Mouse (Mus musculus) heart, embryonic 15.5 days (tissue): ENCODE measurements at regions not wholly inside any gene's neighbourhood (a gene's known extent, or its start where the extent isn't known, plus 50 kb on each side); places are given as distances from the start of the nearest gene placed in this dataset.
A peak's percentile ranks its signal among the peaks of the same experiment; 100 is the strongest.

Source experiments
- ATAC-seq: fragments of 200-750 bp; cut with Nextera tagmentation; replicated peaks from 2 replicates; pipeline ENCODE4 v1.8.0; 2017; ENCODE audit warnings: low read depth, moderate TSS enrichment; ENCODE audit not compliant: insufficient number of reproducible peaks, insufficient read depth, low FRiP score
- H3K27ac ChIP-seq: fragments of 300-500 bp; sonication (generic); 2 replicates; pipeline ENCODE4 v1.5.1; 2015; ENCODE audit warnings: mild to moderate bottlenecking, inconsistent platforms
- H3K27me3 ChIP-seq: fragments of 300-500 bp; sonication (generic); 2 replicates; pipeline ENCODE4 v1.6.1; 2015; ENCODE audit warnings: inconsistent platforms
- H3K36me3 ChIP-seq: fragments of 300-500 bp; sonication (generic); 2 replicates; pipeline ENCODE4 v1.6.1; 2015; ENCODE audit warnings: mild to moderate bottlenecking, inconsistent platforms
- H3K4me1 ChIP-seq: fragments of 300-500 bp; sonication (generic); replicated peaks from 2 replicates; pipeline ENCODE4 v1.6.1; 2015; ENCODE audit warnings: inconsistent platforms
- H3K4me2 ChIP-seq: fragments of 300-500 bp; sonication (generic); 2 replicates; pipeline ENCODE4 v1.6.1; 2015; ENCODE audit warnings: inconsistent platforms, mild to moderate bottlenecking, moderate library complexity
- H3K4me3 ChIP-seq: fragments of 300-500 bp; sonication (generic); 2 replicates; pipeline ENCODE4 v1.5.1; 2015; ENCODE audit warnings: mild to moderate bottlenecking, inconsistent platforms
- H3K9ac ChIP-seq: fragments of 300-500 bp; sonication (generic); 2 replicates; pipeline ENCODE4 v1.6.1; 2015; ENCODE audit warnings: mild to moderate bottlenecking, inconsistent platforms
- H3K9me3 ChIP-seq: fragments of 300-500 bp; sonication (generic); replicated peaks from 2 replicates; pipeline ENCODE4 v1.6.1; 2016; ENCODE audit warnings: inconsistent platforms
- WGBS: fragments of 180-500 bp; shearing (Covaris S2); methylation state at CpG from one replicate; pipeline ENCODE4 v1.1.7; 2015; ENCODE audit warnings: mixed read lengths; 5-methylcytosine and 5-hydroxymethylcytosine counted together

DNA sequence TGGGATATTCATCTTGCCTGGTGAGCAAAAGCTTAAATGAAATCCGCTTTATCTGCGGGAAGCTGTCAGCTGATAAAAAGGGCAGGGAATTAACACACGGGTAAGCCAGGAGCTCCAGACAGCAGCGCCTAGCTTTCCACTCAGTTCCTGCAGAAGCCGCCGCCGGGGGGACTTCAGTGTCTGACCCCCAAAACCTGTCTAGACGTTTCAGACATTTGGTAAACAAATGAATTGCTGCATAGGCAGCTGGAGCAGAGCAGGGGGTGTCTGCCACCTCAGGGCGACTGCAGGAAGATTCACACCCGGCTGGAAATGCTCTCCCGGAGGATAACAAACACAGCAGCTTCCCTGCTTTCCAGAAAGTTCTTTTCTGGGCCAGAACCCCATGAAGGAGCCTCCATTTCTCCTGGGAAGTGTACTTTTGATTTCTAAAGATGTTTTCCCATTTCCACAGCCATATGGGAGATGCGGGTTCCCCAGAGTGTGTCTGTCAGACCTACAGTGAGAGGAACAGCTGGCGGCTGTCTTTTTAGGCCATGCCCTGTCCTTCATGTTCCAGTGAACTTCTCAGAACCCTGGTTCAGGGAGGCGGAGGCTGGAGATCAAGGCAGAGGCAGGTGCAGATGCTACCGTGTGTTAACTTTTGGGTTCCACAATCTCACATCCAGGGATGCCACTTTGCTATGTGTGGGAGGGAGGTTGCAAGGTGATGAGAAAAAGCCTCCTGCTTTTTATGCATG, 58.7 kb upstream of the Pmepa1 start:
- no peak for ATAC-seq

DNA sequence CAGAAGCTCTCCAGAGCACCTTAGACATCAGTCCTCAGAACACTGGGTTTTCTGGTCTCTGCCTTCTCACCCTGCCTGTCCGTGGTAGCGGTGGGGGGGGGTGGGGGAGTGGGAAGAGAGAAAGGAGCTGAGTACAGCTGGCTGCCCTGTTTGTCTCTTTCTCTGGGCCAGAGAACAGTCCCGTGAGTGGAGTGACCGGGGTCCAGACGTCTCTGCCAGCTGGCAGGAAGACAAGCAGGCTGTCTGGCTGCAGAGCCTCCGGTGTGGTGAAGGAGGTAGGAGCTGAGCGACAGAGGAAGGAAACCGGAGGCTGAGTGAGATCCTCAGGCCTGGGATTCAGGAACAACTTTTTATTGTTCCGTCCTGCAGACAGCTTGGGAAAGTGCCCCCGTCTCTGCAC, 59.5 kb upstream of the Pmepa1 start:
- no peaks in the 10 kb centered on the region for H3K36me3 ChIP-seq
- no peak overlapping the region for H3K4me3 ChIP-seq
- WGBS: 2% methylated on average over 10 of the region's 10 CpGs
- no peaks in the 10 kb centered on the region for H3K9me3 ChIP-seq
- peak; percentile 79 for ATAC-seq
- H3K4me1 ChIP-seq: peaks cover 67% of the 10 kb centered on the region
- peak overlapping the region; percentile 43 for H3K4me2 ChIP-seq
- peak overlapping the region; percentile 13; the same call in 1 of the 2 replicates for H3K9ac ChIP-seq
- H3K27ac ChIP-seq: peak overlapping the region; percentile 79
- no peaks in the 10 kb centered on the region for H3K27me3 ChIP-seq

More for the DNA sequence above, 58.7 kb upstream of the Pmepa1 start:
- H3K27me3 ChIP-seq: no peaks in the 10 kb centered on the region
- H3K9me3 ChIP-seq: no peaks in the 10 kb centered on the region
- WGBS: 23% methylated on average over 15 of the region's 15 CpGs
- no peak overlapping the region for H3K4me3 ChIP-seq
- no peaks in the 10 kb centered on the region for H3K36me3 ChIP-seq
- H3K9ac ChIP-seq: 0 out of 2 replicates have a peak overlapping the region, but pooled peaks have one; percentile 13
- H3K4me1 ChIP-seq: peaks cover 60% of the 10 kb centered on the region
- H3K27ac ChIP-seq: peak overlapping the region; percentile 79
- peak overlapping the region; percentile 43 for H3K4me2 ChIP-seq

DNA sequence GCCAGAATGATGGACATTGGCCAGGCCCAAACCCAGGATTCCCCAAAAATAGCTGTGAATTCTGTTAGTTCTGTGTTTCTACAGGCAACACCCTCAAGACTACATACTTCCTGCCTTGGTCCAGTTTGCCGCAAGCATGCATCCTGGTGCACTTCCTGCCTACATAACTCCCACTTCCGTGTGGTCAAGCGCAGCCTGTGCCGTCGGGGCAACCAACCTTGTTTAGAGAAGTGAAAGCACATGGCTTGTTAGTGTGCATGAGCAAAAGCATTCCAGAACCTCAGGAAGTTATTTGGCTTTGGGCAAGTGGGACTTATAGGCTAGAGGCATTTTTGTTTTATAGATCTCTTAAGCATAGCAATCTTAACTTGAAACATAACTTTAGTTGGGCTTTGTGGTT, 61.3 kb upstream of the Pmepa1 start:
- H3K9me3 ChIP-seq: no peaks in the 10 kb centered on the region
- WGBS: 67% methylated on average over 5 of the region's 5 CpGs
- no peak overlapping the region for H3K4me3 ChIP-seq
- no peak for ATAC-seq
- H3K4me1 ChIP-seq: peaks cover 69% of the 10 kb centered on the region
- H3K27me3 ChIP-seq: no peaks in the 10 kb centered on the region
- peak overlapping the region; percentile 79; the same call in 1 of the 2 replicates for H3K27ac ChIP-seq
- no peak overlapping the region for H3K9ac ChIP-seq
- H3K36me3 ChIP-seq: no peaks in the 10 kb centered on the region
- H3K4me2 ChIP-seq: no peak overlapping the region

DNA sequence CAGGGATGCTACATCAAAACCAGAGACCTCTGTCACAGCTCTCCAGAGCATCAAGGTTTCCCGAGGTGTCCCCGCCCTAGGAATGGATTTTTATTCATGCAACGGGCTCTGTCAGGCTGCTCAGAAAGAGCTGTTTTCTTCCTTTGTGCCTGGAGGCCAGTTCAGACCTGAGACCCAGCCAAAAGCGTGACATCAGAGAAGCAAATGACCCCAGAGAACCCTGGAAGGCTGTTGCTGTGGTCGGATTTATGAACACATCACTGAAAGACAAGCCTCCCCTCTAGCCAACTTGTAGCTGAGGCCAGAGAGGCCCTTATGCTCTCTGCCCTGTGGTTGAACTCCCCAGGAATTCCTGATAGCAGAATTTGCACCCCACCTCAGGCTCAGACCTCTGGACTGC, 62.3 kb upstream of the Pmepa1 start:
- H3K9me3 ChIP-seq: no peaks in the 10 kb centered on the region
- H3K4me1 ChIP-seq: peaks cover 74% of the 10 kb centered on the region
- peak; percentile 33; the same call in 1 of the 2 replicates for ATAC-seq
- no peaks in the 10 kb centered on the region for H3K36me3 ChIP-seq
- H3K4me3 ChIP-seq: no peak overlapping the region
- H3K4me2 ChIP-seq: no peak overlapping the region
- 44% methylated on average over 5 of the region's 5 CpGs for WGBS
- peak overlapping the region; percentile 70 for H3K27ac ChIP-seq
- H3K9ac ChIP-seq: no peak overlapping the region
- H3K27me3 ChIP-seq: no peaks in the 10 kb centered on the region

DNA sequence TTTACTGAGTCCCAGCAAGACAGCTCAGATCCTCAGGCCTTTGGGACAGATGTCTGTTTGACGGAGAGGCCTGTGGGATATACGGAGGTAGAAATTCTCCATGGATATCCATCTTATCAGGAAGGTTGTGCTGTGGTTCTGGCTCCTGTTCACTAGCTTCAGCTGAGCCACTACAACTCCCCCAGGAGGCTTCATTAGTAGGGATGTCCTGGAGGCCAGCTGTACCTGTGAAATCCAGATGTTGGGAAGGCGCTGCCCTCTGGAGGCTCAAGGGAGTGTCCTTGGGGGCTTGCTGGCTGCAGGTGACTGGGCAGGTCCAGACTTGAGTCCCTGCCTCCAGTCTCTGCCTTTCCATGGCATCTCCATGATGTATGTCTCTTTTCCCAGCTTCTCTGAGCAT, 62.9 kb upstream of the Pmepa1 start:
- ATAC-seq: no peak
- no peaks in the 10 kb centered on the region for H3K27me3 ChIP-seq
- H3K4me3 ChIP-seq: no peak overlapping the region
- H3K27ac ChIP-seq: peak overlapping the region; percentile 70
- no peak overlapping the region for H3K4me2 ChIP-seq
- no peak overlapping the region for H3K9ac ChIP-seq
- H3K36me3 ChIP-seq: no peaks in the 10 kb centered on the region
- H3K4me1 ChIP-seq: peaks cover 68% of the 10 kb centered on the region
- WGBS: 65% methylated on average over 3 of the region's 3 CpGs
- H3K9me3 ChIP-seq: no peaks in the 10 kb centered on the region

DNA sequence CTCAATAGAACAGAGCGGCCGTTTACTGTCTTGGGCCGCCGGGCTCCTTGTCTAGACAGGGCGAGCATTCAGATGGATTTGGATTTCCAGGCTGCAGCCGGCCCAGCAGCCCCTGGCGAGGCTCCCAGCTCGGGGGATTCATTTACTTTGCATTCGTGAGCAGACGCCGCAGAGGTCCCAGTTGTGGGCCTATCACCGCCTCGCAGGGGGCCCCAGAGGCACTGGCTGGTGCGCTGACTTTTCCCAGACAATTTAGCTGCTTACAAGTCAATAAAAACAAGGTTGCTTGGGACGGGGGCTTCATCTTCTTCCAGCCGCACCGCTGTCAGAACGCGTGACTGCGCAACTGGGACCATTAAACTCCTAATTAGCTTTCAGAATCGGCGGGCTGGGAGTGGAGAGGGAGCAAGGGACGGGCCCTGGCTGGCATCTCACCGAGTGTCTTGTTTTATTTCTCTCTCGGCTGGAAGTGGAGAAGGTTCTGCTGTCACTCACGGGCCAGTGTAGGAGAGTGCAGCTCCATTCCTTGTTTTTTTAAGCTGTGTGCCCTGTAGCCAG, 63.8 kb upstream of the Pmepa1 start:
- 9% methylated on average over 26 of the region's 26 CpGs for WGBS
- H3K36me3 ChIP-seq: no peaks in the 10 kb centered on the region
- H3K4me1 ChIP-seq: peaks cover 59% of the 10 kb centered on the region
- H3K4me3 ChIP-seq: peak overlapping the region; percentile 23
- H3K9ac ChIP-seq: peak overlapping the region; percentile 20; the same call in 1 of the 2 replicates
- peak overlapping the region; percentile 54 for H3K4me2 ChIP-seq
- H3K9me3 ChIP-seq: no peaks in the 10 kb centered on the region
- peak overlapping the region; percentile 70 for H3K27ac ChIP-seq
- ATAC-seq: no peak
- no peaks in the 10 kb centered on the region for H3K27me3 ChIP-seq

DNA sequence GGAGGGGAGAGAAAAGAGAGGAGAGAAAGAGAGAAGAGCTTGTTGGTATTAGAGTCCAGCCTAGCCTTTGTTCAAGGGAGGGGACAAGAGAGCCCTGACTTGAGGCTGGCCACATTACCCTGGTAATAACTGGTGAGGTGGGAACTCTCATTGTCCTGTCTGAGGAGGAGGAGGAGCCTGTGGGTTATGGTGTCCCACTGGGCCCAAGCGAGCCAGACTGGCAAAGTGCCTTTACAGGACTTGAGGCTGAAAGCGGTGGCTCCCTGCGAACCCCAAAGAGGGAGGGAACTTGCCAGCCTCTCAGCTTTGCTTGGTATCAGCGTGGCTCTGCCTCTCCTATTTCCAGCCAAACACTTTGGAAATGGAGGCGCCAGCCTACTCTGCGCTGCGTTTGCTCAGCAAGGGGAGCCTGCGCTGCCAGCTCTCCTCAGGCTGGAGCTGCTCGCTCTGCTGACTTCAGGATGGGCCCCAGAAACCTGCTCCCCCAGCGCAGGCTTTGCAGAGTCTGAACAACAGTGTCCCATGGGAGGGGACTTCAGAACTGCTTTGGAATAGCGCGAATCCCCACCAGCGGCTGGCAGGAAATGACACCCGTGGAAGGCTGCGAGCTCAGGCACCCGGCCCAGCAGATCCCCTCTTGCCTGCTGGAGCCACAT, 66.4 kb upstream of the Pmepa1 start:
- no peak for ATAC-seq
- no peak overlapping the region for H3K9ac ChIP-seq
- no peak overlapping the region for H3K4me3 ChIP-seq
- no peaks in the 10 kb centered on the region for H3K9me3 ChIP-seq
- peaks cover 42% of the 10 kb centered on the region for H3K4me1 ChIP-seq
- H3K27me3 ChIP-seq: no peaks in the 10 kb centered on the region
- no peak overlapping the region for H3K4me2 ChIP-seq
- WGBS: 47% methylated on average over 16 of the region's 16 CpGs
- H3K36me3 ChIP-seq: no peaks in the 10 kb centered on the region
- H3K27ac ChIP-seq: peak overlapping the region; percentile 55

DNA sequence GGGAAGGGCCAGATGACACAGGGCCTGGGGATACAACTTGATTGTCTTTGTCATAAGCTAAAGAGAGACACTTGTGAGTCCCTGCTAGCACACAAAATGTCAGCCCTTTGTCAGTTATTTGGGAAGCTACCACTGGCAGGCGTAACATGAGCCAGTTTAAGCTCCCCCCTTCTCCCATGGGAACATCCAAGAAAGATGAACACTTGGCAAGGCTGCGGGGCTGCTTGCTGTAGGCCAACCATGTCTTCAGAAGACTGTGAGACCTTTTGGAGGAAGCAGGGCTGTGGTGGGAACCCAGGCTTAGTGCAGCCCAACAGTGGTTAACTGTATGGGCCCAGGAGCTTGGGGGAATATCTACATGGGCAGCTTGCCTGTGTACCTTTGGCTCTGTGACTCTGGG, 67.3 kb upstream of the Pmepa1 start:
- no peak for ATAC-seq
- peaks cover 37% of the 10 kb centered on the region for H3K4me1 ChIP-seq
- no peak overlapping the region for H3K9ac ChIP-seq
- no peak overlapping the region for H3K4me3 ChIP-seq
- no peak overlapping the region for H3K4me2 ChIP-seq
- peak overlapping the region; percentile 55; the same call in 1 of the 2 replicates for H3K27ac ChIP-seq
- H3K9me3 ChIP-seq: no peaks in the 10 kb centered on the region
- H3K27me3 ChIP-seq: no peaks in the 10 kb centered on the region
- 88% methylated on average over 2 of the region's 2 CpGs for WGBS
- H3K36me3 ChIP-seq: no peaks in the 10 kb centered on the region

DNA sequence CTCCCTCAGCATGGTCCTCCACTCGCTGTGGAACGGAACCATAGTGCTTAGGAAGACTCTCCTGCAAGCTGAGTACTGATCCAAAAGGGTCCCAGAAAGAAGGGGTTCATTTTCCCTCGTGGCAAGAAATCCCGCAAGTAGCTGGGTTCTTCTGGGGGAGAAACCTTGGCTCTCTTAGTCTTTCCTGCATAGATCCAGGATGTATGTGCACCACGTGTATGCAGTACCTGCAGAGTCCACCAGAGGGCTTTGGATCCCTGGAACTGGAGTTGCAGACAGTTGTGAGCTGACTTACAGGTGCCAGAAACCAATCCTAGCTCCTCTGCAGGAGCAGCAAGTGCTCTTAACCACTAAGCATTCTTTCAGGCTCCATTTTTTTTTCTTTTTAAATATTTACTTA, 67.9 kb upstream of the Pmepa1 start:
- no peak for ATAC-seq
- H3K27ac ChIP-seq: no peak overlapping the region
- no peak overlapping the region for H3K9ac ChIP-seq
- H3K9me3 ChIP-seq: no peaks in the 10 kb centered on the region
- H3K36me3 ChIP-seq: no peaks in the 10 kb centered on the region
- 91% methylated on average over 5 of the region's 5 CpGs for WGBS
- H3K4me3 ChIP-seq: no peak overlapping the region
- H3K4me2 ChIP-seq: no peak overlapping the region
- peaks cover 32% of the 10 kb centered on the region for H3K4me1 ChIP-seq
- no peaks in the 10 kb centered on the region for H3K27me3 ChIP-seq

DNA sequence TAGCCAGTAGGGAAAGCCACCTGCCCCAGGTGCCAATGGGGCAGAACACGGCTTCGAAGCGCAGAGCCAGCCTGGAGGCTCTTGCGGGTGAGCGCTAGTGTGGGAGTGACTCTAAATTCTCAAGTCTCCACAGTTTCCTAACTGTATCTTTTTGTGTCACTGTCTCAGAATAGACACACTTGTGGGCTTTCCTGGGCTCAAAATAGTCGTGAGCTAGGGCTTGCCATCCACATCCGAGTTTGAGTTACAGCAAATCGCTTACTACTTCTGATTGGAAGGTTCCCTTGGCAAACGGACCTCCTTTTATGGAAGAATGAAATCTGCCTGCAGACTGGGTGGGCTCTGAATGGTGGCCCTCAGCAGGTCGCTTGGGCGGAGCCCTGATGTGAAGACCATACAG, 71.0 kb upstream of the Pmepa1 start:
- Histone ChIP-seq H3K4me1 (peaks cover 41% of the 10 kb centered on the region), H3K27me3 (no peaks in the 10 kb centered on the region), H3K27ac (no peak overlapping the region), H3K4me3 (no peak overlapping the region), H3K36me3 (no peaks in the 10 kb centered on the region), H3K4me2 (no peak overlapping the region), H3K9ac (no peak overlapping the region), H3K9me3 (no peaks in the 10 kb centered on the region)
- 62% methylated on average over 11 of the region's 11 CpGs for WGBS
- no peak for ATAC-seq

DNA sequence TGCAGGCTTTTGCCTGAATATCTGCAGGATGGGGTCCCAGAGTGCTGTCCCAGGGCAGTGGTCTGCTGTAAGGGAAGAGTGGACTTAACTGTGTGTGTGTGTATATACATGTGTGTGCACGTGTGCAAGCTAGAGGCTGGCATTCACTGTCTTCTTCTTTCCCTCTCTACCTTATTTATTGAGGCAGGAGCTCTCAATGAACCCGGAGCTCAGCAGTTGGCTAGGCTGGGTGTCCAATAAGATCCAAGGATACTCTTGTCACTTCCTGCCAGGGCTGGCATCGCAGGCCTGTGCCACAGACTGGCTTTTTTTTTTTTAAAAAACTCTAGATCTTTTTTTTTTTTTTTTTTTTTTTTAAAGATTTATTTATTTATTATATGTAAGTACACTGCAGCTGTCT, 72.4 kb upstream of the Pmepa1 start:
- Histone ChIP-seq H3K4me1 (peaks cover 47% of the 10 kb centered on the region), H3K4me2 (no peak overlapping the region), H3K27ac (no peak overlapping the region), H3K36me3 (no peaks in the 10 kb centered on the region), H3K4me3 (no peak overlapping the region), H3K9me3 (no peaks in the 10 kb centered on the region), H3K9ac (no peak overlapping the region), H3K27me3 (no peaks in the 10 kb centered on the region)
- no peak for ATAC-seq
- 86% methylated on average over 3 of the region's 3 CpGs for WGBS
